Mouse (Mus musculus) neural tube, embryonic 12.5 days (tissue): Measurements from ENCODE around the gene Gm49352. TPM values are rescaled to one million over a fixed set of nuclear protein-coding genes. Genes with fewer than 3 reads are reported as not detected.
"Not testable (repeated sequence)": the region's sequence is repeated elsewhere in the genome, so short reads cannot be mapped to it uniquely, and the experiment has no call there.

ENCODE experiments used
- ATAC-seq: fragments of 200-750 bp; cut with Nextera tagmentation; 2 replicates; pipeline ENCODE4 v1.8.0; 2017; ENCODE audit warnings: low read depth, mild to moderate bottlenecking, moderate TSS enrichment, moderate library complexity; ENCODE audit not compliant: low FRiP score
- H3K27ac ChIP-seq: fragments of 300-500 bp; sonication (generic); 2 replicates; pipeline ENCODE4 v1.5.1; 2016
- H3K27me3 ChIP-seq: fragments of 300-500 bp; sonication (generic); replicated peaks from 2 replicates; pipeline ENCODE4 v1.6.1; 2016; ENCODE audit warnings: mild to moderate bottlenecking
- H3K36me3 ChIP-seq: fragments of 300-500 bp; sonication (generic); 2 replicates; pipeline ENCODE4 v1.6.1; 2016; ENCODE audit warnings: mild to moderate bottlenecking
- H3K4me1 ChIP-seq: fragments of 300-500 bp; sonication (generic); 2 replicates; pipeline ENCODE4 v1.6.1; 2016
- H3K4me2 ChIP-seq: fragments of 300-500 bp; sonication (generic); replicated peaks from 2 replicates; pipeline ENCODE4 v1.6.1; 2016; ENCODE audit warnings: mild to moderate bottlenecking
- H3K4me3 ChIP-seq: fragments of 300-500 bp; sonication (generic); 2 replicates; pipeline ENCODE4 v1.5.1; 2016
- H3K9ac ChIP-seq: fragments of 300-500 bp; sonication (generic); 2 replicates; pipeline ENCODE4 v1.6.1; 2016; ENCODE audit warnings: mild to moderate bottlenecking
- H3K9me3 ChIP-seq: fragments of 300-500 bp; sonication (generic); 2 replicates; pipeline ENCODE4 v1.6.1; 2016; ENCODE audit warnings: mild to moderate bottlenecking
- WGBS: fragments of 180-500 bp; shearing (Covaris S2); methylation state at CpG from one replicate; pipeline ENCODE4 v1.1.7; 2016; 5-methylcytosine and 5-hydroxymethylcytosine counted together
- polyA plus RNA-seq: library from polyadenylated mRNA; unstranded; fragments of >200 nt; fragmentation: Nextera tagmentation; extraction: Ambion mirVana; gene quantifications from 2 replicates; pipeline ENCODE4 v1.2.1, GENCODE M21; 2016

Gm49352 gene
- polyA plus RNA-seq, result not detected in 2 replicates

DNA sequence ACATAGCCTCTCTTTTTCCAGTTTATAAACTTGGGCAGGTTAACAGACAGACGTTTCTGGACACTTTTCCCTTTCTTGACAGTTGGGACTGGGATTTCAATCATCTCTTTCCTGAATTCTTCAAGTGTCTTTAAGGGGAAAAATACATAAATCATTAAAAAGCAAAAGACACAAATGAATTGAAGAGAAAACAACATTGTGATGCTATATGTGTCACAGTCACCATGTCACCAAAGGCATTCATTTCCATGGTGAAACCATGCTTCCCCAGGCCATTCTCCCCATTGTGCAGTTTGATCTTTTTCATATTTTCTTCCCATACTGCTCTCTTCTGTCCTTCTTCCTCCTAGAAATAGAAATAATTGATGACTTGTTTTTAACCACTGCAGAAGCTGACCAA is at the start of gene Gm49352:
Gene Gm49352, minus strand, starts transcription at position 101 of the 400 bp plus-strand sequence.
- H3K9ac ChIP-seq, H3K36me3 ChIP-seq, ATAC-seq, H3K4me2 ChIP-seq, H3K27ac ChIP-seq, H3K4me1 ChIP-seq, H3K4me3 ChIP-seq, H3K27me3 ChIP-seq: not testable (repeated sequence)
- WGBS, result 47% methylated on average over 1 of the region's 1 CpGs
- H3K9me3 ChIP-seq, result peaks cover 23% of the 10 kb centered on the region

DNA sequence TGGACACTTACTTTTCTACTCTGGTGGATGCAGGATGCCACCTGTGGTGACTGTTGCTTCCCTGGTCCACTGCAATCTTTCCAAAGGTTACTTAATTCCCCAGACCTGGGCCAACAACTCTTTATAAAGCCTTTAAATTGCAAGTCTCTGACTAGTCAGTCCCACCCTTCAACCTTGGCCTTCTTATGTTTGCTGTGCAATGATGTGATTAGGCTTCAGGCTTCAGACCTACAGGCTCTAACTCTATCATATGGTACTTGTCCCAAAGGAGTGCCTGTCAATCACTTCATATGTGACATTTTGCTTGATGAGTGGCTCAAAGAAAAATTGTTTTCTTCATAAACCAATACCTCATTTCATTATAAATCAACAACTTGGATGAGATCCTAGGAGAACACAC is 2.1 kb upstream of the Gm49352 start, which contains the start of gene Cts3:
Gene Cts3, minus strand, starts transcription at position 101 of the 400 bp plus-strand sequence.
- Histone ChIP-seq H3K9me3 (peaks cover 38% of the 10 kb centered on the region), H3K4me3 (no peak within 1 kb of the TSS), H3K9ac (no peak within 1 kb of the TSS), H3K36me3 (no peaks in the 10 kb centered on the region), H3K4me2 (no peak within 1 kb of the TSS), H3K4me1 (no peaks in the 10 kb centered on the region), H3K27me3 (no peaks in the 10 kb centered on the region), H3K27ac (no peak within 1 kb of the TSS)
- ATAC-seq, result no peak

DNA sequence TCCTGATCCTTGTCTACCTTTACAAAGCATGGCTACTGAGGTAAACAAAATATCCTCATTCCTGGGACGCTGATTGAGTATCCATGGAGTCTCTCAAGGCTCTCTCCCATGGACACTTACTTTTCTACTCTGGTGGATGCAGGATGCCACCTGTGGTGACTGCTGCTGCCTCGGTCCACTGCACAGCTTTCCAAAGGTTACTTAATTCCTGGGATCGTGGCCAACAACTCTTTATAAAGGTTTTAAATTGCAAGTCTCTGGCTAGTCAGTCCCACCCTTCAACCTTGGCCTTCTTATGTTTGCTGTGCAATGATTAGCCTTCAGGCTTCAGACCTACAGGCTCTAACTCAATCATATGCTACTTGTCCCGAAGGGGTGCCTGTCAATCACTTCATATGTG is 26.3 kb downstream of the Gm49352 start, which contains the start of gene Ctsm:
Gene Ctsm, minus strand, starts transcription at position 209 of the 400 bp plus-strand sequence.
- no peak for ATAC-seq
- no peaks in the 10 kb centered on the region for H3K27me3 ChIP-seq
- no peaks in the 10 kb centered on the region for H3K4me1 ChIP-seq
- no peak within 1 kb of the TSS for H3K27ac ChIP-seq
- no peak within 1 kb of the TSS for H3K9ac ChIP-seq
- WGBS, result 74% methylated on average over 4 of the region's 4 CpGs
- H3K36me3 ChIP-seq, result no peaks in the 10 kb centered on the region
- no peak within 1 kb of the TSS for H3K4me3 ChIP-seq
- H3K4me2 ChIP-seq, result no peak within 1 kb of the TSS
- peaks cover 22% of the 10 kb centered on the region for H3K9me3 ChIP-seq

Other genes with a start within 250 kb of the Gm49352 start
- gene Cts7, start 210.0 kb downstream of the Gm49352 start, polyA plus RNA-seq, result not detected in 2 replicates
- gene Ctsm, start 26.3 kb downstream of the Gm49352 start, polyA plus RNA-seq, result not detected in 2 replicates
- not detected in 2 replicates for gene Cts3, start 2.0 kb upstream of the Gm49352 start, polyA plus RNA-seq